In genomic region chr2:61811163-61811506, GRCm38 (mm10) we compare ENCODE assay signal across 8 mouse cellular contexts. TPM values are rescaled to one million over a fixed set of nuclear protein-coding genes. Genes with fewer than 3 reads are reported as not detected.
A peak's percentile ranks its signal among the peaks of the same experiment; 100 is the strongest.
DNase-seq lines count a peak whose midpoint lies in the region; ATAC-seq lines count a peak whose summit lies in the region.

No protein-coding gene starts in this region.

- peak overlapping the region; percentile 53 to 56 for H3K4me3 ChIP-seq in heart, embryonic 14.5 days (ENCODE audit: control insufficient read depth in 1 of 2, insufficient read depth in 1 of 2, low read depth in 1 of 2, low read length in 2 of 2)
- peak overlapping the region; percentile 47 for H3K4me3 ChIP-seq in hindbrain, embryonic 13.5 days
- peak overlapping the region; percentile 51 for H3K4me3 ChIP-seq in midbrain, embryonic 13.5 days (replicated peaks)

- no peak overlapping the region for H3K9ac ChIP-seq in heart, embryonic 14.5 days (ENCODE audit: low read length)
- H3K9ac ChIP-seq in hindbrain, embryonic 13.5 days, result no peak overlapping the region; the same call in 1 of the 2 replicates
- H3K9ac ChIP-seq in midbrain, embryonic 13.5 days (replicated peaks), result peak overlapping the region; percentile 71; the same call in 1 of the 2 replicates

- peaks cover 89% of the 10 kb centered on the region for H3K27me3 ChIP-seq in heart, embryonic 14.5 days (ENCODE audit: control insufficient read depth, insufficient read depth, low read length)
- peaks cover 90% of the 10 kb centered on the region for H3K27me3 ChIP-seq in hindbrain, embryonic 13.5 days
- H3K27me3 ChIP-seq in midbrain, embryonic 13.5 days, result peaks cover 89% of the 10 kb centered on the region

- peak; percentile 20; the same call in 1 of the 2 replicates for ATAC-seq in heart, embryonic 14.5 days (ENCODE audit: insufficient number of reproducible peaks, insufficient read depth, low FRiP score, low read depth)
- no peak for ATAC-seq in hindbrain, embryonic 13.5 days (ENCODE audit: low FRiP score)
- ATAC-seq in midbrain, embryonic 13.5 days, result no peak

- H3K9me3 ChIP-seq in heart, embryonic 14.5 days (ENCODE audit: control insufficient read depth, low read length), result no peaks in the 10 kb centered on the region; the same call in 1 of the 2 replicates
- no peaks in the 10 kb centered on the region for H3K9me3 ChIP-seq in hindbrain, embryonic 13.5 days
- H3K9me3 ChIP-seq in midbrain, embryonic 13.5 days, result no peaks in the 10 kb centered on the region

- WGBS in heart, embryonic 14.5 days, result 23% methylated on average over 8 of the region's 8 CpGs
- WGBS in hindbrain, embryonic 13.5 days, result 4% methylated on average over 8 of the region's 8 CpGs
- 10% methylated on average over 8 of the region's 8 CpGs for WGBS in midbrain, embryonic 13.5 days

- H3K4me1 ChIP-seq in heart, embryonic 14.5 days (ENCODE audit: control insufficient read depth in 2 of 2, insufficient read depth in 2 of 2, low read length in 2 of 2), result peaks cover 6 to 21% of the 10 kb centered on the region in 2 experiments; a peak in 2 of 4 replicates
- H3K4me1 ChIP-seq in hindbrain, embryonic 13.5 days (replicated peaks), result peaks cover 26% of the 10 kb centered on the region
- peaks cover 28% of the 10 kb centered on the region for H3K4me1 ChIP-seq in midbrain, embryonic 13.5 days (replicated peaks)

- H3K27ac ChIP-seq in heart, embryonic 14.5 days (replicated peaks in 1 of 2; ENCODE audit: control insufficient read depth in 1 of 2, insufficient read depth in 1 of 2, low read depth in 2 of 2, low read length in 2 of 2), result no peak overlapping the region
- H3K27ac ChIP-seq in hindbrain, embryonic 13.5 days, result no peak overlapping the region
- H3K27ac ChIP-seq in midbrain, embryonic 13.5 days, result no peak overlapping the region

- DNase-seq in heart, adult 9 months (ENCODE audit: low spot score in 2 of 2), result no peak
- peak; percentile 30 for DNase-seq in R1 (ENCODE audit: low read depth, low spot score)
- no peak for DNase-seq in adrenal gland, postnatal 25 days
- DNase-seq in adrenal gland, adult 8-10 months, result no peak
- no peak for DNase-seq in cerebellum, postnatal 25 days

- peak overlapping the region; percentile 95 for H3K4me2 ChIP-seq in heart, embryonic 14.5 days (ENCODE audit: low read length)
- peak overlapping the region; percentile 81 for H3K4me2 ChIP-seq in hindbrain, embryonic 13.5 days
- H3K4me2 ChIP-seq in midbrain, embryonic 13.5 days (replicated peaks), result peak overlapping the region; percentile 88

- H3K36me3 ChIP-seq in heart, embryonic 14.5 days (ENCODE audit: control insufficient read depth, insufficient read depth, low read length), result no peaks in the 10 kb centered on the region
- H3K36me3 ChIP-seq in hindbrain, embryonic 13.5 days, result no peaks in the 10 kb centered on the region
- no peaks in the 10 kb centered on the region for H3K36me3 ChIP-seq in midbrain, embryonic 13.5 days

RNA-seq across cellular contexts. Expression of gene Tbr1, which starts 8.4 kb away (rescaled TPM):
- not detected in 2 replicates for polyA plus RNA-seq in heart, embryonic 14.5 days (2014; fragmentation: Nextera tagmentation; extraction: Ambion mirVana)
- polyA plus RNA-seq in hindbrain, embryonic 13.5 days (2015; fragmentation: Nextera tagmentation; extraction: Ambion mirVana), result 0.60 and 0.83 TPM in 2 replicates
- 1.2 and 3.9 TPM in 2 replicates for polyA plus RNA-seq in midbrain, embryonic 13.5 days (2015; fragmentation: Nextera tagmentation; extraction: Ambion mirVana)
- total RNA-seq in adrenal gland, postnatal 25 days (2021), result not detected in 2 replicates
- under 1 TPM in 3 of 4 experiments, not detected in 1; 0.07 to 0.22 (median 0.08) TPM for total RNA-seq in adrenal gland, adult 8-10 months (2022)
